Mouse (Mus musculus) thymus, postnatal 25 days (tissue): ENCODE measurements around the gene Slc4a1ap.
"Not testable (repeated sequence)": the region's sequence is repeated elsewhere in the genome, so short reads cannot be mapped to it uniquely, and the experiment has no call there.

Source experiments
- DNase-seq: peaks from one replicate; pipeline ENCODE4 v3.0.0; 2022

Slc4a1ap gene

GRCm38 (mm10) chr5:31526354-31527116 lies at the start of gene Slc4a1ap:
Slc4a1ap (plus strand) TSS chr5:31526995.
- peak; percentile 84 for DNase-seq

- no peak for DNase-seq
Observed at GRCm38 (mm10) chr5:31480536-31480935, 46.3 kb upstream of the Slc4a1ap start.

DNA sequence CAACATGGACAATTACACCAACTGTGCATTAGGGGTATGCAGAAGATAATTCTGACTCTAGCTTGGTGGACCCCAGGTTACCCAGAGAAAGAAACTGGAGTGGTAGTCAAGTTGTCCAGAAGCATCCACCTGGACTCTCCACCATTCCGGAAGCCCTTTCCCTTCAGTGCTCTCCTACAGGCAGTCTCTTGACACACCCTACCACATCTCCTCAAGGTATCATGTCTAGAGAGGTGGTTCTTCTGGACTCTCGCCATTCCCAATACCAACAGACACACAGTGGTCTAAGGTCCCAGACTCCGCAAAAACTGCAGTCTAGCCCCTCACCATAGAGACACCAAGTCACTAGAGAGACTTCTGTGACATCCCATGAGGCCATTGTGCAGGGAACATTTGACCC lies 41.4 kb upstream of the Slc4a1ap start, which contains the start of gene 4930548H24Rik:
TSS of gene 4930548H24Rik (plus strand) at position 301 of the 400 bp plus-strand sequence.
- DNase-seq = no peak

DNA sequence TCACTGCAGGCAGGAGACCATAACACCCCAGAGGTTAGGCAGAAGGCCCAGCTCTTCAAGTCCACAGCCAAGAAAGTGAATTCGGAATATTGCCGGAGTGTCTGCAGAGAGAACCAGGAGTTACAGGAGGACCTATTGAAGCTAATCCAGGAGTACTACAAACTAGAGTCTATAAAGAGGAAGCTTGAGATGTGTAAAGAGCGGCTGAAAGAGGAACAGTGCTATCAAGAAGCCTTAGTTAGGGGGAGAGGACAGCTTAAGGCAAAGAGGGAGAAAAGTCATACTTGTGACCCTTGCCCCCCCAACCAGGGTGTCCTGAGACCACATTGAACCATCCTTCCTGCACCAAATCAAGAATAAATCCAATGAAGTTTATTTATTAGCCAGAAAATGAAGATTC lies 38.9 kb upstream of the Slc4a1ap start:
- DNase-seq = no peak

GRCm38 (mm10) chr5:31489116-31489769 lies 37.6 kb upstream of the Slc4a1ap start:
- DNase-seq = no peak

- no peak for DNase-seq
Observed at GRCm38 (mm10) chr5:31492031-31492430, 34.8 kb upstream of the Slc4a1ap start.

GRCm38 (mm10) chr5:31494513-31495297 lies 32.1 kb upstream of the Slc4a1ap start, which contains the start of gene Gpn1:
Gpn1 (plus strand) TSS chr5:31494741.
- peak; percentile 86 for DNase-seq

DNA sequence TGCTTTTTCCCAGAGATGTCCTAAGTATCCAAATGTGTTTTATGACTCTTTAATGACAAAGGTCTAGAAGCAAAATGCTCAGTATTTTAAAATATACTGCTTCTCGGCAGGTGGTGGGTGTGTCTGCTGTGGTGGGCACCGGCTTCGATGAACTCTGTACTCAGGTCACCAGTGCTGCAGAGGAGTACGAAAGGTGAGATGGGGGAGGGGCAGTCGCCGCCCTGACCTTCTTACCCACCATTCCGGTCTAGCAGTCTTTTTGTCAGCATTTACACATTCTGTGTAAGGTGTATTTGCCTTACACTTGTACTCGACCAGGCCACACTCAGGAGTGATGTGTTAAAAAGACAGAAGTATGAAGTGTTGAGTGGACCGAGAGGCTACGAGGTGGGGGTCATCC lies 22.0 kb upstream of the Slc4a1ap start:
- DNase-seq = no peak

- no peak for DNase-seq
Observed at GRCm38 (mm10) chr5:31512481-31512880, 14.3 kb upstream of the Slc4a1ap start.

DNA sequence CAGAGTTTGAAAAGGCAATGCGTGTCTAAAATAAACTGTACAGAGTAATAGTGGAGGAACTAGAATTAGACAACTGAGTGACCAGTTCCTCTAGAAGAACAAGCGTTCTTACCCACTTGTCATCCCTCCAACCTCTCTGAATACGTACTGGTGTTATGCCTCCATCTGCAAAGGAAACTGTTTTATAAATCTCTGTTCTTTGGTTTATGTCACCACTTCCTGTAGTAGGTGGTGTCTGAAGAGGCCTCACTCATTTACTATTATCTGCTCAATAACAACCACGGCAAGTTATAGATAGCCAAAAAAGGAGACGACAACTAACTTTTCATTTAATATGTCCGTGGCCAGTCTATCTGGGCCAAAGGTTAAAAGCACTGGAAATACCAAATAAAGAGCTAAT lies 6.2 kb upstream of the Slc4a1ap start:
- DNase-seq = no peak

- DNase-seq = no peak
Observed at GRCm38 (mm10) chr5:31527117-31527680, 404 bp downstream of the Slc4a1ap start.

GRCm38 (mm10) chr5:31527707-31528106 lies 912 bp downstream of the Slc4a1ap start, which contains the start of gene Supt7l:
Supt7l (minus strand) TSS chr5:31527807.
- not testable (repeated sequence) for DNase-seq

DNA sequence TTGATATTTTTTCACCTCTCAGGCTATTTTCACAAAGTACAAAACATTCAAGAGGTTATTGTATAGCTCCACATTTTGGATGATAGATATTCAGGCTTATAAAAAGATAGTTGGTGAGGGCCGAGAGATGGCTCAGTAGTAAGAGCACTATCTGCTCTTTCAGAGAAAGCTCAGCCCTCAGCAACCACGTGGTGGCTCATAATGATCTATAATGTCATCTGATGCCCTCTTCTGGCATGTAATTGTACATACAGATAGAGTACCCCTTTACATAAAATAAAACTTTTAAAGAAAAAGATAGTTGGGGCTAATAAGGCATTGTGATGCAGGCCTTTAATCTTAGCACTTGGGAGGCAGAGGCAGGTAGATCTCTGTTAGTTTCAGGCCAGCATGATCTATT lies 1.8 kb downstream of the Slc4a1ap start:
- no peak for DNase-seq

DNA sequence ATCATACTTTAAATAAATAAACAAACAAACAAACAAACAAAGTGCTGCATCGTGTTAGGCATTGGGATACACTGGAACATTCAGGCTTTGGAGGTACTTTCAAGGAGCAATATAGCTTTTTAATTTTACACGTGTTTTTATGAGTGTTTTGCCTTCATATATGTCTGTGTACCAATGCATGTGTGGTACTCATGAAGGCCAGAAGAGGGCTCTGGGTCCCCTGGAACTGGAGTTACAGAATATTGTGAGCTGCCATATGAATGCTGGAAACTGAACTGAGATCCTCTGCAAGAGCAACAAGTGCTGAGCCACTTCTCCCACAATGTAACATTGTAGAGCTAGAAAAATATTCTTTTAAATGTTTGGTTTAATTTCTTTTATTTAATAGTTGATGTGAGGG lies 8.4 kb downstream of the Slc4a1ap start:
- DNase-seq = no peak

DNA sequence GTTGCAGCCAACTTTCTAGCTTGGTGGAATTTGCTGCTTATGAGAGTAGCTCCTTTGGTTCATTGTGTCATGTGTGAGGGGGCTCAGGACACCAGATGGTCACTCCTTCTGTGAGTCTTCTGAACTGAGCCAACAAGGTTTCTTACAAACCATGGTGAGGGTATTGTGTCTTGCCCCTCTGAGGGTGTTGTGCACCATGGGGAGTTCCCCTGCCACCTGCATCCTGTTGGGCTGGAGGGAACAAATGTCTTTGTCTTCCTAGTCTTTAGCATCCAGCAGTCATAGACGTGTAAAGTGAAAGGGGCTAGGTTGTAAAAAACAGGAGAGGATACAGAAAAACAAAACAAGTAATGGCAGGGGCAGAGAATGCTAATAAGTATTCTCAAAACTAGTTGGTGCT lies 32.6 kb downstream of the Slc4a1ap start:
- no peak for DNase-seq

DNA sequence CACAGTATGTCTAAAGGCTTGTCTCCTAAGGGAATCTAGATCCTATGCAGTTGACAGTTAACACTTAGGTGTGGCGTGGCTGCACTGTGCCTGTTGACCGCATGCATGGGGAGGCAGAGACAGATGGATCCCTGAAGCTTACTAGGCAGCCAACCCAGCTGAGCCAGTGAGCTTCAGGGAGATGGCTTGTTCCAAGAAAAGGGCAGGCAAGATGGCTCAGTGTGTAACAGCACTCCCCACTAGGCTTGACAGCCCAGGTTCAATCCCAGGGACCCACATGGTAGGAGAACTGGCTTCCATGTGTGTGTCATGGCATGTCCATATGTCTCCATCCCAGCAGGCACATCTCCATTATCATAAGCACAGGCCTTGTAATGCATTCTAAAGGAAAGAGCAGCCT lies 33.6 kb downstream of the Slc4a1ap start:
- DNase-seq = no peak

DNA sequence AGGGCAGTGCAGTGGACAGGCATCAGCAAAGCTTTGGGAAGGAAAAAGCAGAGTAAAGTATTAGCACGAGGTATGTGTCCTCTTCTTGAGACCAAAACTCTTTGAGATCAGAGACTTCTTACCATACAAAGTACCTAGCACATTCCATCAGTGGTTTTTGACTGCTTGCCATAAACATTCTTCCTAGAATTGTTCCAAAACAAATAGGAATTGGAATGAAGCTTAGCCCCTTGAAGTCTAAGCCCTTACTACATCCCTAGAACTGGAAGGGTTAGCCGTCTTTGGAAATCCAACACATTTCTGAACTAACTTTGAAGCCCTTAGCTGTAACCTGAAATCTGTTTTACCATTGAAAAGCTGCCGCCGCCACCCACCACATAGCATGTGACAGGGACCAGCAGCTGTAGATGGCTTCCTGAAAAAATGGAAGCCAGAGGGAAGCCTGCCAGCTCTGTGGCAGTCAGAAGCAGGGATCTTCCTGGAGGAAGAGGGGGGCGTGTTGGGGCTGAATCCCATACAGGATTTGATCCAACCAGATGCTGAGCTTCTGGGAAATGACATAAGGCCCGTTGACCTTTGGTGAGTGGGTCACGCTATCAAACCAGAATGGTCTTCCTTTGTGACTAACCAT lies 35.4 kb downstream of the Slc4a1ap start:
- DNase-seq = no peak

GRCm38 (mm10) chr5:31563496-31563895 lies 36.7 kb downstream of the Slc4a1ap start:
- DNase-seq = peak; percentile 61

GRCm38 (mm10) chr5:31563905-31564304 lies 37.1 kb downstream of the Slc4a1ap start:
- DNase-seq = no peak

- DNase-seq = no peak
Observed at GRCm38 (mm10) chr5:31564976-31565375, 38.2 kb downstream of the Slc4a1ap start.

DNA sequence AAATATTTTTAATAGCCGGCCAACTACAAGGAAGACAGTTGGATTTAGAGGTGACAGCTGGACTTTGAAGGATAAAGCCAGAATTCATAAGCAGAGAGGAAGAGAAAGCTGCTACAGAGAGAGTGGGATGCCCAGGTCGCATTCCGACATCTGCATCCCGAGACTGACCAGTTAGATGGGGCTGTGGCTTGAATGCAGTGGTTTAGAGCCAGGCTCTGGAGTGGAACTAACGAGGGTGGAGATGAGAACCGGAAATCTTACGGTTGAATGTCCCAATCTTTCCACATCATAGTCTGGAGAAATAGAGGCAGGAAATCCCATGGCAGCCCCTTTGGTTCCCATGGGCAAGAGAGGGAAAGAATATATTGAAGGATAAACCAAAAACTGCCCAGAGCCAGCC lies 39.2 kb downstream of the Slc4a1ap start:
- no peak for DNase-seq

DNA sequence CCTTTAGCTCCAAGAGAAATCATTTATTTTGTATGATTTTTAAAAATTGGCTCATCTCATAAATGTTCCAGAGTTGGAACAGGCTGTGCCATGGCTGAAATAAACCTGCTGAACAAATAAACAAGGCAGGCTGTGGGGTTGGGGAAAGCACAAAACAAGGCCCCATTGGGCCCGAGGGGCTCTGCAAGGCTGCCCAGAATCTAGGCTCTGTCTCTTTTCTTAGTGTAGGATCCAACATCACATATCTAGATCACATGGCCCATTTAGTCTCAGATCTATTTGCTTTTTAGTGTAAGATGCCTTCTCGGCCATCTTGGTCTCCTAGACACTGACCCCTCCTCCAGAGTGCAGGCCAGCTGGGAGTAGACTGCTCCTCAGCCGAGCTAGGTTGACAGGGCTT lies 39.7 kb downstream of the Slc4a1ap start:
- no peak for DNase-seq
